Mouse (Mus musculus) liver, embryonic 13.5 days (tissue): ENCODE data around the gene Sema3c. TPM values are rescaled to one million over a fixed set of nuclear protein-coding genes. Genes with fewer than 3 reads are reported as not detected.
"Not testable (repeated sequence)": the region's sequence is repeated elsewhere in the genome, so short reads cannot be mapped to it uniquely, and the experiment has no call there.

Source experiments
- ATAC-seq: fragments of 200-750 bp; cut with Nextera tagmentation; 2 replicates; pipeline ENCODE4 v1.8.0; 2017; ENCODE audit warnings: low read depth, mild to moderate bottlenecking, moderate number of reproducible peaks, moderate library complexity
- DNase-seq: peaks from one replicate; pipeline ENCODE4 v3.0.0; 2022
- H3K27ac ChIP-seq: fragments of 300-500 bp; sonication (generic); 2 replicates; pipeline ENCODE4 v1.5.1; 2015; ENCODE audit warnings: moderate library complexity, mild to moderate bottlenecking, inconsistent platforms
- H3K27me3 ChIP-seq: fragments of 300-500 bp; sonication (generic); 2 replicates; pipeline ENCODE4 v1.6.1; 2015; ENCODE audit warnings: mild to moderate bottlenecking, inconsistent platforms
- H3K36me3 ChIP-seq: fragments of 300-500 bp; sonication (generic); 2 replicates; pipeline ENCODE4 v1.6.1; 2015; ENCODE audit warnings: mild to moderate bottlenecking, inconsistent platforms
- H3K4me1 ChIP-seq: fragments of 300-500 bp; sonication (generic); replicated peaks from 2 replicates; pipeline ENCODE4 v1.6.1; 2015; ENCODE audit warnings: inconsistent platforms
- H3K4me2 ChIP-seq: fragments of 300-500 bp; sonication (generic); 2 replicates; pipeline ENCODE4 v1.6.1; 2015; ENCODE audit warnings: inconsistent platforms, mild to moderate bottlenecking, moderate library complexity
- H3K4me3 ChIP-seq: fragments of 300-500 bp; sonication (generic); replicated peaks from 2 replicates; pipeline ENCODE4 v1.5.1; 2015; ENCODE audit warnings: mild to moderate bottlenecking, inconsistent platforms
- H3K9ac ChIP-seq: fragments of 300-500 bp; sonication (generic); 2 replicates; pipeline ENCODE4 v1.6.1; 2015; ENCODE audit warnings: mild to moderate bottlenecking, inconsistent platforms
- H3K9me3 ChIP-seq: fragments of 300-500 bp; sonication (generic); replicated peaks from 2 replicates; pipeline ENCODE4 v1.6.1; 2016; ENCODE audit warnings: inconsistent platforms
- WGBS: fragments of 180-500 bp; shearing (Covaris S2); methylation state at CpG from one replicate; pipeline ENCODE4 v1.1.7; 2015; ENCODE audit not compliant: insufficient replicate concordance; 5-methylcytosine and 5-hydroxymethylcytosine counted together
- polyA plus RNA-seq: library from polyadenylated mRNA; unstranded; fragments of >200 nt; fragmentation: Nextera tagmentation; extraction: Ambion mirVana; gene quantifications from 2 replicates; pipeline ENCODE4 v1.2.1, GENCODE M21; 2015

Gene Sema3c
- polyA plus RNA-seq, result 0.50 and 1.3 TPM in 2 replicates

DNA sequence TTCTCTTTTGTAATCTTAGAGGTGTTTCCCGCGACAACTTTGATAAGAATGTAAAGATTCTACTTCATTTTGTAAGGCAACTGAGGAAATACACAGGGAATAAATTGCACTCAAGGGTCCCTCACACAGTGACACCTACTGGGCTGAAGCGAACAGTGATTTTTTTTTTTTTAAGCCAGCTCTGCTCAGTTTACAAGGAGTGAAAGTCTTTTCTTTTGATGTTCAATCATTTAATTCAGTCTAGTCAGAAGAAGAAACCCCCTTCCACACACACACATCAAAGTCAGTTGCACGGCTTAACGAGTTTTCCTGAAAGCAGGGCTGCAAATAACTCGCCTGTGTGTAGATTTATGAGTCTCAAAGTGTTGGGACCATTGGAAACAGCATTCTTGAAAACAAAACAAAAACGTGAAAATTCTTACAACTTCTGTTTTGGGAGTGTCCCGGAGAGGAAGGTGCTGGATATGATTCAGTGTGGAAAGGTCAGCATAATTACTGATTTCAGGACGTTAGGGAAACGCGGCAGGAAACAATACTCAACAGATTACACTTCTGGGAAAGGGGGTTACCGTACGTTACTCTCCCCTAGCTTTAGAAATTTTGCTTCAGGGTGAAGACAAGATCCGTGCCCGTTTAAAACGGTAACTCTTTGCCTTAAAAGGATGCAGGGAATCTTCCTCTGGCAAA, at the start of gene Sema3c:
Gene Sema3c (plus strand): TSS at position 588 of the 687 bp plus-strand sequence.
- WGBS, result 3% methylated on average over 16 of the region's 16 CpGs
- Histone ChIP-seq H3K36me3 (no peaks in the 10 kb centered on the region), H3K9me3 (no peaks in the 10 kb centered on the region), H3K27ac (no peak within 1 kb of the TSS), H3K4me3 (peak within 1 kb of the TSS; percentile 51), H3K9ac (no peak within 1 kb of the TSS), H3K27me3 (peaks cover 35% of the 10 kb centered on the region), H3K4me2 (peak within 1 kb of the TSS; percentile 58), H3K4me1 (no peaks in the 10 kb centered on the region)
- no peak for DNase-seq
- ATAC-seq, result no peak

DNA sequence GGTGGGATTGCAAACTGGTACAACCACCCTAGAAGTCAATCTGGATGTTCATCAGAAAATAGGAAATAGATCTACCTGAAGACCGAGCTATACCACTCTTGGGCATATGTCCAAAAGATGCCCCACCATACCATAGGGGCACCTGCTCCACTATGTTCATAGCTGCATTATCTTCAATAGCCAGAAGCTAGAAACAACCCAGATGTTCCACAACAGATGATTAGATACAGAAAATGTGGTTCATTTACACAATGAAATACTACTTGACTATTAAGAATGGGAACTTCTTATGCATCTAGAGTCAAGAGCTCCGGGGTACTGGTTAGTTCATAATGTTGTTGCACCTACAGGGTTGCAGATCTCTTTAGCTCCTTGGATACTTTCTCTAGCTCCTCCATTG, 42.9 kb upstream of the Sema3c start:
- not testable (repeated sequence) for H3K9me3 ChIP-seq, DNase-seq, H3K4me3 ChIP-seq, H3K4me1 ChIP-seq, H3K36me3 ChIP-seq, H3K27me3 ChIP-seq, H3K27ac ChIP-seq, H3K4me2 ChIP-seq, H3K9ac ChIP-seq, ATAC-seq
- 76% methylated on average over 2 of the region's 2 CpGs for WGBS

DNA sequence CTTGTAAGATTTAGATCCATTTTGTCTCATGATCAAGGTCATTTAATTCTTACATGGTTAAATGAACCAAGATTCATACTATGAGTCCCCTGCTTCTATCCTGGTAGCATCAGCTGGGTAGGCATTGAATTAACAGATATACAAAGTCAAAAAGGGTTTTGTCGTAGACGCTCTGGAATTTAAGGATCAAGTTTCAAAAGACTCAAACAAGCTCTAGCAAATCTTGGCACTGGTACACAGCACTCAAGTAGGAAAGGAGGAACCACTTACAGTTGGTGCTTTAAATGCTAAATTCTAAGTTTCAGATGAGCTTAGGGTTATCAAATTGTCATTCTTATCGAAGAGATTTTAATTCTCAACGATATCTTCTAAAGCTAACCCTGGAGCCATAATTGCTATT, 30.9 kb upstream of the Sema3c start:
- H3K27ac ChIP-seq, result no peak overlapping the region
- H3K4me1 ChIP-seq, result no peaks in the 10 kb centered on the region
- WGBS, result 69% methylated on average over 4 of the region's 4 CpGs
- no peak overlapping the region for H3K4me2 ChIP-seq
- H3K9me3 ChIP-seq, result no peaks in the 10 kb centered on the region
- H3K4me3 ChIP-seq, result no peak overlapping the region
- ATAC-seq (no peak), DNase-seq (no peak)
- H3K36me3 ChIP-seq, result no peaks in the 10 kb centered on the region
- no peaks in the 10 kb centered on the region for H3K27me3 ChIP-seq
- no peak overlapping the region for H3K9ac ChIP-seq

DNA sequence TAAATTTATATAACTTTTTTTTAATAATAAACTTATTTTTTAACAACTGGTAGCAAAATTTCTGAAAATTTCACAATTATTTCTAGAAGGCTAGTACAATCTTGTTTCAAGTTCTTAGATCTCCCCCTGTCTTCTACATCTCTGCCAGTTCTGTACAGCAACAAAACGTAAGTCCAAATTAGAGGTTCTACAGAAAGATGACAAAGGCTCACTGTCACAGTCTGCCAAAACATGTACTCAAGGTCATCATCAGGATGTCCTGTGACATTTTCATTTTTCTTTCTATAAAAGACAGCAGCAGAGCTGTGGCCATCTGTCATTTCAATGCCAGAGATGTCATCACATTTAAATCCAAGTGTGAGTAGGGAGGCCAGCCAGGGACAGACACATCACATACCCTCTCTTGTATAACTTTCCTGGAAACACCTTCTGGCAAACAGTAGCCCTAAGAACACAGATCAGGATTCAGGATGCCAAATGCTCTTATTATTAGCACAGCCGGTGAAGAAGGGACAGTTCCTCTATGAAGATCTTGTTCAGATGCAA, 29.1 kb upstream of the Sema3c start:
- H3K27me3 ChIP-seq, result no peaks in the 10 kb centered on the region
- no peak overlapping the region for H3K27ac ChIP-seq
- no peaks in the 10 kb centered on the region for H3K4me1 ChIP-seq
- H3K9ac ChIP-seq, result no peak overlapping the region
- DNase-seq, result no peak
- H3K4me2 ChIP-seq, result no peak overlapping the region
- H3K9me3 ChIP-seq, result no peaks in the 10 kb centered on the region
- ATAC-seq, result no peak
- H3K36me3 ChIP-seq, result no peaks in the 10 kb centered on the region
- 76% methylated on average over 2 of the region's 2 CpGs for WGBS
- no peak overlapping the region for H3K4me3 ChIP-seq

DNA sequence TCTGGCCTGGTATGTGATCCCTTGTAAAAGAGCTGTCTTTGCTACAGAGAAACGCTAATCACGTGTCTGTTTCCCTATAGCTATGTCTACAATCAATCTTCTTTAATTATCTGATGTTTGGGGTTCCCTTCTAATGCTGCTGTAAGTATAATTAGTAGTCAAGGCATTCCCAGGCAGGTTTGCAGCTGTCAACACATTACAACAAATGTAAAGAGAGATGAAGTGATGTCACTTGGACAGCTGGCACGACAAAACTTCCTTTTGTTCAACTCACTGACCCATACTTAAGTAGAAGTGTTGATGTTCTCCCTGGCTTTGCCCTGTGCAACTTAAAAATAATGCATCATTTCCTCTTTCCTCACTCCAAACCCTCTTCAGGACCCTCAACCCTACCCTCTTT, 22.4 kb upstream of the Sema3c start:
- no peak for DNase-seq

DNA sequence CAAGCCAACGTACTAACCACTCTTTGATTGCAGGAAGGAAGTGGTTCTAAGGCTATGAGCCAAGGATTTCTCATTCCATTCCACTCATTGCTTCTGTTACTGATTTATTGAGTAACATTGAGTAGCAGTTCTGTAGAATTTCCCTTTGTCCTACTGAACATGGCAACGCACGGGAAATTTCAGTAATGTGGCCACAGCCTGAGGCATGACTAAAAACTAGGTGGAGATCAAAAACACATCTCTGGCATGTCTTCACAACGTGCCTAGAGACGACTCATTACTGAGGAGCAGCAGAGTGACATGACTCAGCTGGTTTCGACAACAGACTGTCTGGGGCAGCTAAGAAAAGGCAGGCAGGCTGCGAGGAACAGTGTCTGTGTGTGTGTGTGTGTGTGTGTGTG, 18.0 kb upstream of the Sema3c start:
- DNase-seq (no peak), ATAC-seq (no peak)
- Histone ChIP-seq H3K36me3 (no peaks in the 10 kb centered on the region), H3K9me3 (no peaks in the 10 kb centered on the region), H3K4me1 (no peaks in the 10 kb centered on the region), H3K4me2 (no peak overlapping the region), H3K9ac (no peak overlapping the region), H3K27ac (no peak overlapping the region), H3K4me3 (no peak overlapping the region), H3K27me3 (no peaks in the 10 kb centered on the region)
- WGBS, result 44% methylated on average over 7 of the region's 7 CpGs

More for the DNA sequence above, 22.4 kb upstream of the Sema3c start:
- Histone ChIP-seq H3K27me3 (no peaks in the 10 kb centered on the region), H3K27ac (no peak overlapping the region), H3K4me1 (no peaks in the 10 kb centered on the region), H3K9ac (no peak overlapping the region), H3K4me3 (no peak overlapping the region), H3K4me2 (no peak overlapping the region), H3K36me3 (no peaks in the 10 kb centered on the region), H3K9me3 (no peaks in the 10 kb centered on the region)
- 53% methylated on average over 3 of the region's 3 CpGs for WGBS
- ATAC-seq, result no peak

DNA sequence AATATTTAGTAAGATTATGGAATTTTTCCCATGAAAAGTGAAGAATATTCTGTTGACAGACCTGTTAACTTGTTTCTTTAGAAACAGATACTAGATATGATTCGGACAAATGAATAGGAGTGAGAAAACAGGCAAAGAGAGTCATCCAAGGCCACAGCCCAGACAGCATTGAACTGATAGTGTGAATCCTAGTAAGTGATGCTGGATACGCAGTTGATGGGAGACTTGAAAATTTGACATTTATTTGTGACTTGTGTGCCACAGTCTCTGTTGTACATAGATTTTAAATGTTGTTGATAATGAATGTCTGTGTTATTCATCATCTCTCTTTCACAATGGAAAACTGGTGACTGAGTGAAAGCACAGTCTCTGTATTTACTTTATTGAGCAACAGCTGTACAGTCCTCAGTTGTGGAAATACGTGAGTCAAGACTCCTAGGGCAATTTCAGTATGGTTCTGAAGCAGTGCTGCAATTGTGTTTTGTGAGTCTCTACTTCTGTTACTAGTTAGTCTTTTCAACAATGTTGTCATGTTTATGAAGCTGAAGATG, 17.3 kb upstream of the Sema3c start:
- ATAC-seq, result no peak
- 67% methylated on average over 3 of the region's 3 CpGs for WGBS
- Histone ChIP-seq H3K4me1 (no peaks in the 10 kb centered on the region), H3K27ac (no peak overlapping the region), H3K27me3 (no peaks in the 10 kb centered on the region), H3K9ac (no peak overlapping the region), H3K36me3 (no peaks in the 10 kb centered on the region), H3K4me3 (no peak overlapping the region), H3K4me2 (no peak overlapping the region), H3K9me3 (no peaks in the 10 kb centered on the region)
- no peak for DNase-seq

DNA sequence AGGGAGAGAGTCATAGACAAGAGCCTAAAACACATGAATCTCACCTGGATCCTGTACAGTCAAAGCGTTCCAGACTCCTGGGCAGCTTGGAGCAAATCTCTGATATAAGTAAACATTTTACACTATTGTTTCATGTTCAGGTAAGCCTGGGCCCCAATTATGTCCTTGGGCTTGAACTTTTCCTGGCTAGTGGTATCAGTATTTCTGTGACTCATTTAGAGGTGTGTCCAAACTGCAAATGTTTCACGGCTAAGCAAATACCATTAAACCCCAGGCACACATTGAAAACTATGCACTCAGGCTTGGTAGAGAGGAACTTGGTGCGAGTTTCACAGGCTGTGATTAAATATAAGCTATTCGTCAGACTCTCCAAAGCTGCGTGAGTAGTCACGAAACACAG, 2.5 kb upstream of the Sema3c start:
- no peak overlapping the region for H3K9ac ChIP-seq
- 67% methylated on average over 6 of the region's 6 CpGs for WGBS
- no peaks in the 10 kb centered on the region for H3K36me3 ChIP-seq
- H3K4me1 ChIP-seq, result no peaks in the 10 kb centered on the region
- H3K4me3 ChIP-seq, result no peak overlapping the region
- peaks cover 35% of the 10 kb centered on the region for H3K27me3 ChIP-seq
- no peak overlapping the region for H3K4me2 ChIP-seq
- ATAC-seq (no peak), DNase-seq (no peak)
- no peak overlapping the region for H3K27ac ChIP-seq
- H3K9me3 ChIP-seq, result no peaks in the 10 kb centered on the region

DNA sequence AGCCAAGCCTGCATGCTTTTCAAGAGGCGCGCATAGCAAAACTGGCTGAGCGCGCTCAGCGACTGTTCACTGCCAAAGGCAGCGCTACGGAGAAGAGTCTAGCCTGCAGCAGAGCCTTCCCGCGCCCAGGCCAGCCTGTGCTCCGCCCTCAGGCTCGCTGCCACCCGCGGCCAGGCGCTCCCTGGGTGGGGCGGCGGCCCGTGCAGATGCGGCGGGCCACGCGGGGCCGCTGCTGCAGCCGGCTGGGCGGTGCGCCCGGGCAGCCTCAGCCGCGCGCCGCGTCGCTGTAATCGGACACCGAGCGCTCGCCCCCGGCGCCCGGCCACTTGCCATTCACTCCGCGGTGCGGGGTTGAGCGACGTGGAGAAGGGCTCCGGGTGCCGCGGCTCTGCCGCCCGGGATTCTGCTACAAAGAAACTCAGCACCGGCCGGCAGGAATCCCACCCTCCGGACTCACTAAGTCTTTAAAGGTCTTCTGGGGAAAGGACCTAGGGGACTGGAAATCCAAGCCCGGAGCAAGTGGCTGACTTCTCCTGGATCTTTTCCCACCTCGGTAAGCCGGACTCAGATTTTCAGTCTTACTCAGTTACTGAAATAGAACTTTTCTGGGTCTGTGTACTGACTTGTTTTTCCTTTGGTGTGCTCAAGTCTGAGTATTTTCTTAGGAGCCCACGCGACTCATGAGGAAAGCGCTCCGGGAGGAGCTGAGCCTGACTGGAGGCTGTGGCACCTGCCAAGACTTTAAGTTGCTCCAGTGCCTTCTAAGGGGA, 517 bp downstream of the Sema3c start:
- Histone ChIP-seq H3K9ac (no peak overlapping the region), H3K27ac (no peak overlapping the region), H3K4me3 (peak overlapping the region; percentile 51), H3K36me3 (no peaks in the 10 kb centered on the region), H3K4me2 (peak overlapping the region; percentile 58), H3K4me1 (no peaks in the 10 kb centered on the region), H3K9me3 (no peaks in the 10 kb centered on the region), H3K27me3 (peaks cover 35% of the 10 kb centered on the region)
- ATAC-seq, result peak; percentile 63; the same call in 1 of the 2 replicates
- DNase-seq, result no peak
- WGBS, result 2% methylated on average over 59 of the region's 59 CpGs

DNA sequence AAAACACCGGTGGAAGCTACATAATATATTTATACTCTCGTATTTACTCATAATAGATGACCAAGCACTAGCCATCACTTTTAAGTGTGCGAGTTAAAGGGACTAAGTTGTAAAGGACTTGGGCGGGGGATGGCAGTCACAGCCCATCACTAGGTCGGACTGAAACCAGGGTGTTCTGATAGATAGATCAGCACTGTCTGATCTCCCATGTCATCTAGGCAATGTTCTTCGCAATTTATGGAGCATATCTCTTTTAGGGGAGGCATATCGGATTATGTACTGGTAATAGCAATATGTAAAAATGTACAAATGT, 1.1 kb downstream of the Sema3c start:
- peak overlapping the region; percentile 51; the same call in 1 of the 2 replicates for H3K4me3 ChIP-seq
- no peaks in the 10 kb centered on the region for H3K36me3 ChIP-seq
- no peaks in the 10 kb centered on the region for H3K4me1 ChIP-seq
- H3K27me3 ChIP-seq, result peaks cover 35% of the 10 kb centered on the region
- no peak for ATAC-seq
- DNase-seq, result no peak
- H3K27ac ChIP-seq, result no peak overlapping the region
- 19% methylated on average over 7 of the region's 7 CpGs for WGBS
- H3K9me3 ChIP-seq, result no peaks in the 10 kb centered on the region
- H3K4me2 ChIP-seq, result peak overlapping the region; percentile 58
- H3K9ac ChIP-seq, result no peak overlapping the region

DNA sequence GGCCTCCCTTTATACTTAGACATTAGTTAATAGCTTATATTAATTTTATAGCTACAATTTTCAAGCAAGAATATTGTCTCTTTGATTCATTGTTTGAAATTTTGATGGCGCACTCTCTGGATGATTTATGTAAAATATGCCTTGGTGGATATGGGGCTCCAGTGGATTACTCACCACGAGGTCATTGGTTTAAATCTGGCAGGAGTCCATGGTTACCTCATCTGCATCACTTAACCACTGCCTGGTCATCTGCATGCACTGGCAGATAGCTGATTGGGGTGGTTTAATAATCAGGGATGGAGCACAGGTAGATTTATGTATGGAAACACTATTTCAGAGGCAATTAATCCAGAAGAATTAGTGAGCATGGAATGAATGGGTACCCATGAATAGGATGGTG, 2.0 kb downstream of the Sema3c start:
- 42% methylated on average over 2 of the region's 2 CpGs for WGBS
- no peak overlapping the region for H3K27ac ChIP-seq
- peaks cover 35% of the 10 kb centered on the region for H3K27me3 ChIP-seq
- no peak overlapping the region for H3K4me3 ChIP-seq
- no peaks in the 10 kb centered on the region for H3K9me3 ChIP-seq
- H3K4me1 ChIP-seq, result no peaks in the 10 kb centered on the region
- H3K36me3 ChIP-seq, result no peaks in the 10 kb centered on the region
- ATAC-seq (no peak), DNase-seq (no peak)
- H3K9ac ChIP-seq, result no peak overlapping the region
- H3K4me2 ChIP-seq, result no peak overlapping the region
